Mouse (Mus musculus): ENCODE data around the gene Gpatch2l. TPM values are rescaled to one million over a fixed set of nuclear protein-coding genes. Genes with fewer than 3 reads are reported as not detected.

The Gpatch2l gene
- total and polyA plus RNA-seq, 3 experiments = 5.5 to 8.5 (median 8.0) TPM

Other genes starting within 250 kb of the Gpatch2l start
- gene Tgfb3, start 162.8 kb upstream of the Gpatch2l start, total RNA-seq (2012; rRNA removed) = 0.13 and 0.34 TPM in 2 replicates
- not detected in 2 replicates for gene Tgfb3, start 162.8 kb upstream of the Gpatch2l start, total RNA-seq (2014; rRNA removed)
- gene Tgfb3, start 162.8 kb upstream of the Gpatch2l start, polyA plus RNA-seq (2012; ENCODE audit: insufficient read length, low read depth) = not detected in 2 replicates
- 5.6 and 8.6 TPM in 2 replicates for gene Ift43, start 159.3 kb upstream of the Gpatch2l start, total RNA-seq (2012; rRNA removed)
- gene Ift43, start 159.3 kb upstream of the Gpatch2l start, total RNA-seq (2014; rRNA removed) = 2.2 and 2.8 TPM in 2 replicates
- gene Ift43, start 159.3 kb upstream of the Gpatch2l start, polyA plus RNA-seq (2012; ENCODE audit: insufficient read length, low read depth) = 1.9 and 2.0 TPM in 2 replicates
- gene Esrrb, start 119.3 kb downstream of the Gpatch2l start, total RNA-seq (2012; rRNA removed) = not detected in 2 replicates
- gene Esrrb, start 119.3 kb downstream of the Gpatch2l start, total RNA-seq (2014; rRNA removed) = not detected in 2 replicates
- gene Esrrb, start 119.3 kb downstream of the Gpatch2l start, polyA plus RNA-seq (2012; ENCODE audit: insufficient read length, low read depth) = not detected in 2 replicates